Mouse (Mus musculus) thymus, adult 2 months (tissue): ENCODE results near the gene Naa35.

ENCODE experiments used
- CTCF ChIP-seq: fragments of 200-500 bp; IDR thresholded peaks from 2 replicates; pipeline ENCODE4 v1.5.1; 2012; ENCODE audit warnings: mild to moderate bottlenecking, control low read depth, low read length, moderate library complexity, borderline replicate concordance; ENCODE audit not compliant: control insufficient read depth, poor library complexity, insufficient read depth; ENCODE audit errors: extremely low read depth
- POLR2A ChIP-seq: fragments of 200-500 bp; IDR thresholded peaks from 2 replicates; pipeline ENCODE4 v1.6.1; 2012; ENCODE audit warnings: mild to moderate bottlenecking, low read length, control low read depth, moderate library complexity; ENCODE audit not compliant: control insufficient read depth, poor library complexity, insufficient read depth; ENCODE audit errors: extremely low read depth

DNA sequence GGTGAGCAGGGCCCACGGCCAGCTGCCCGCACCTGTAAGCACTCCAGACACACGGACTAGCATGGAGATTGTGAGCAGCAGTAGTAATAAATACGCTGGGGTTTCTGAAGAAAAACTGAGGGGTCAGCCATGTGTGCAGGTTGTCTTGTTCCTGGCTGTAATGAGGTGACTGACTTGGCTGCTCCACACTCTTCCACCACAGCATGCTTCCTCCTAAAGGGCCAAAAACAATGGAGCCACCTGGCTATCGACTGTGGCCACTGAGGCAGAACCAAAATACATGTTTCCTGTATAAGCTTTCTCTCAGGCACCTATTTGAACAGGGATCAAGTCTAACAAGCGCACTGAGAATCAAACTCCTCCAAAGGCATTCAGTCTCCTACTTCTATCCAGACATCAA is 49.3 kb upstream of the Naa35 start:
- TF ChIP-seq POLR2A = no peak
- TF ChIP-seq CTCF = no peak
